Comparison of ENCODE assay signal across 7 mouse cellular contexts in genomic region chr13:73773519-73774205, GRCm38 (mm10). TPM values are rescaled to one million over a fixed set of nuclear protein-coding genes. Genes with fewer than 3 reads are reported as not detected.
DNase-seq lines count a peak whose midpoint lies in the region; TF ChIP-seq lines count a peak whose summit lies in the region.

No protein-coding gene starts in this region.

- DNase-seq in left cerebral cortex, postnatal 4 days = peak; percentile 69
- no peak for DNase-seq in left cerebral cortex, adult 11 months (ENCODE audit: low spot score)
- peak; percentile 90 for DNase-seq in adipocyte (ENCODE audit: low spot score)
- DNase-seq in fat pad, adult 2 months (ENCODE audit: extremely low read depth, low read depth, low spot score) = peak; percentile 73
- peak; percentile 91 for DNase-seq in kidney, adult 2 months
- peak; percentile 40 to 54 for DNase-seq in lung, postnatal 4 days
- no peak for DNase-seq in embryo, embryonic 9.5 days (ENCODE audit: extremely low spot score)

- TF ChIP-seq POLR2A in kidney, adult 2 months (IDR thresholded peaks at IDR 0.05; ENCODE audit: low read depth, low read length) = no peak

- H3K36me3 ChIP-seq in kidney, adult 2 months (ENCODE audit: control insufficient read depth, insufficient read depth, low read length) = no peaks in the 10 kb centered on the region

- peak overlapping the region; percentile 79 for H3K27ac ChIP-seq in kidney, adult 2 months (ENCODE audit: insufficient read depth, low read depth, low read length)

- 19% methylated on average over 4 of the region's 4 CpGs for WGBS in kidney, adult 2 months

- no peak overlapping the region for H3K4me3 ChIP-seq in kidney, adult 2 months (ENCODE audit: insufficient read depth, low read depth, low read length)

- H3K4me1 ChIP-seq in kidney, adult 2 months (ENCODE audit: control insufficient read depth, insufficient read depth, low read length) = peaks cover 63% of the 10 kb centered on the region

- H3K27me3 ChIP-seq in kidney, adult 2 months (replicated peaks; ENCODE audit: control insufficient read depth, insufficient read depth, low read length) = no peaks in the 10 kb centered on the region

- intact Hi-C loops in left cerebral cortex, postnatal 4 days (cut with DNase I) = no loop called here

- no peak for TF ChIP-seq CTCF in kidney, adult 2 months (conservative IDR thresholded peaks at IDR 0.05; ENCODE audit: insufficient read depth, insufficient read length, low read depth, low read length)

RNA-seq across cellular contexts. Expression of gene Slc12a7, which starts 40.8 kb away (rescaled TPM):
- total RNA-seq in left cerebral cortex, postnatal 4 days (2021) = 10 to 100 TPM; 12.1 to 12.3 TPM
- polyA plus RNA-seq in kidney, adult 2 months (2012; rRNA removed) = 104 and 109 TPM in 2 replicates

Comparison
In these comparisons a context has a peak if more than half of its experiments do, and no peak if none do; other contexts are left out.
1. DNase-seq: peak in left cerebral cortex, postnatal 4 days (single experiment), adipocyte (single experiment), fat pad, adult 2 months (single experiment), kidney, adult 2 months (single experiment) and lung, postnatal 4 days (2 of 2); none in left cerebral cortex, adult 11 months (single experiment) and embryo, embryonic 9.5 days (single experiment).